Mouse (Mus musculus) heart, embryonic 10.5 days (tissue): ENCODE measurements around the gene Snx29. TPM values are rescaled to one million over a fixed set of nuclear protein-coding genes. Genes with fewer than 3 reads are reported as not detected.

Source experiments
- DNase-seq: peaks from one replicate; pipeline ENCODE4 v3.0.0-alpha.2; 2017; ENCODE audit warnings: low spot score
- H3K27ac ChIP-seq: fragments of 300-500 bp; sonication (generic); 2 replicates; pipeline ENCODE4 v1.5.1; 2016; ENCODE audit warnings: mild to moderate bottlenecking
- H3K27me3 ChIP-seq: fragments of 300-500 bp; sonication (generic); 2 replicates; pipeline ENCODE4 v1.6.1; 2016; ENCODE audit warnings: mild to moderate bottlenecking; ENCODE audit not compliant: poor library complexity, insufficient read depth, severe bottlenecking
- H3K36me3 ChIP-seq: fragments of 300-500 bp; sonication (generic); 2 replicates; pipeline ENCODE4 v1.6.1; 2016; ENCODE audit warnings: mild to moderate bottlenecking, moderate library complexity
- H3K4me1 ChIP-seq: fragments of 300-500 bp; sonication (generic); 2 replicates; pipeline ENCODE4 v1.6.1; 2016; ENCODE audit warnings: mild to moderate bottlenecking
- H3K4me3 ChIP-seq: fragments of 300-500 bp; sonication (generic); 2 replicates; pipeline ENCODE4 v1.5.1; 2016; ENCODE audit warnings: mild to moderate bottlenecking, moderate library complexity
- H3K9me3 ChIP-seq: fragments of 300-500 bp; sonication (generic); 2 replicates; pipeline ENCODE4 v1.6.1; 2016; ENCODE audit warnings: mild to moderate bottlenecking, moderate library complexity
- WGBS: fragments of 180-500 bp; shearing (Covaris S2); methylation state at CpG from one replicate; pipeline ENCODE4 v1.1.7; 2016; 5-methylcytosine and 5-hydroxymethylcytosine counted together
- polyA plus RNA-seq: library from polyadenylated mRNA; unstranded; fragments of >200 nt; fragmentation: Nextera tagmentation; extraction: Ambion mirVana; gene quantifications from 2 replicates; pipeline ENCODE4 v1.2.1, GENCODE M21; 2016

Gene Snx29
- polyA plus RNA-seq, 1 experiment from 2014 or later, result 6.7 TPM

GRCm38 (mm10) chr16:11727331-11727730 lies 404.6 kb downstream of the Snx29 start:
- Histone ChIP-seq H3K9me3 (no peaks in the 10 kb centered on the region), H3K27ac (no peak overlapping the region), H3K4me1 (no peaks in the 10 kb centered on the region), H3K4me3 (no peak overlapping the region), H3K36me3 (no peaks in the 10 kb centered on the region), H3K27me3 (no peaks in the 10 kb centered on the region)
- 88% methylated on average over 9 of the region's 9 CpGs for WGBS
- no peak for DNase-seq

DNA sequence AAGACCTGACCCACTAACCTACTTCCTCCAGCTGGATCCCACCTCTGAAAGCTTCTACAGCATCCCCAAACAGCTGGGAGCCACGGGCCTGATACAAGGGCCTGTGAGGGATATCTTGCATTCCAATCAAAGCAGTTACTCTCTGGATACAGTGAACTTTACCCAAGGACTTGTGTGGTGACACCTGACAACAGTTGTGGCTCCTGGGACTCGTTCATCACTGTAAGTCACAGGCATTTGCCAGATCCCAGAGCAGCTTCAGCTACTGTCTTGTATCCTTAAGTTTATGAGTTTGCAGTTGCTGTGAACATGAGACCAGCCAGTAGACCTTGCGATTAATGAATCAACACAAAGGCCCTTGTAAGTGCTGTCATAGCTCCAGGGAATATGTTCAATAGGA lies 405.4 kb downstream of the Snx29 start:
- Histone ChIP-seq H3K4me3 (no peak overlapping the region), H3K27ac (no peak overlapping the region), H3K27me3 (no peaks in the 10 kb centered on the region), H3K36me3 (no peaks in the 10 kb centered on the region), H3K4me1 (no peaks in the 10 kb centered on the region), H3K9me3 (no peaks in the 10 kb centered on the region)
- WGBS, result 69% methylated on average over 3 of the region's 3 CpGs
- DNase-seq, result no peak

DNA sequence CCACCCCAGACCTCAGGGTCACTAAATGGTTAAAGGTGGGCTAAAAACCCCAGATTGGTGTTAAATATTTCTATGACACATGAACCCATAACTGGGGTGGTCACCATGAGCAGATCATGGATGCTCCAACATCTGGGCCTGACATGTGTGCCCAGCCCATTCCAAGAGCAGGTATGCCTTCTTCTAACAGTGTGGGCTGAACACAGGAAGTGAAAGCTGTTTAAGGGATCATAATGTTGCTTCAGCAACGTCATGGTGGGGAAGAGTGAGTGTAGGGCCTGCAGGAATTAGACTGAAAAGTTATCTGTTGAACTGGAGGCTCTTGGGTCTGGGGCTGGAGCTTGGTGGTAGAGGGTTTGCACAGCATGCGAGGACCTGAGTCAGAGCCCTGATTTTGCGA lies 405.9 kb downstream of the Snx29 start:
- WGBS, result 75% methylated on average over 3 of the region's 3 CpGs
- Histone ChIP-seq H3K9me3 (no peaks in the 10 kb centered on the region), H3K4me1 (no peaks in the 10 kb centered on the region), H3K27ac (no peak overlapping the region), H3K36me3 (no peaks in the 10 kb centered on the region), H3K4me3 (no peak overlapping the region), H3K27me3 (no peaks in the 10 kb centered on the region)
- DNase-seq, result no peak

GRCm38 (mm10) chr16:11729111-11729510 lies 406.4 kb downstream of the Snx29 start:
- H3K4me1 ChIP-seq, result no peaks in the 10 kb centered on the region
- H3K27me3 ChIP-seq, result no peaks in the 10 kb centered on the region
- WGBS, result 60% methylated on average over 6 of the region's 6 CpGs
- DNase-seq, result no peak
- H3K27ac ChIP-seq, result no peak overlapping the region
- no peaks in the 10 kb centered on the region for H3K36me3 ChIP-seq
- H3K4me3 ChIP-seq, result no peak overlapping the region
- H3K9me3 ChIP-seq, result no peaks in the 10 kb centered on the region

DNA sequence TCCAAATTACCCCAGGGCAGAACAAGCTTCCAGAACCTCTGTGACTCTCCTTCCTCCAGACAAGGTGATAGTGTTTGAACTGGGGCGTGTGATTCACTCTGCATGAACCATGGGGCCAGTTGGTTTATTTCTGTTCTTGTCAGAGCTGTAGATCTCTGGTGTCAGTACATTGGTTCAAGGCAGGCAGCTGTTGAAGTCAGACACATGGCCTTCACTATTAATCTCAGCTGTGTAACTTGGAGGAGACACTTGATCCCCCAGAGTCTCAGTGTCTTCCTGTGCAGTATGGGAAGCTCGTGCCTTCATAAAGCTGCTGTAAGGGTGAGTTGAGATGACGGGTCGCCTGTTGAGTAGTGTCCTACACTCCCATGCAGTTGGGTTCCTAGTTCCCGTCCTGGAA lies 407.1 kb downstream of the Snx29 start:
- no peak overlapping the region for H3K4me3 ChIP-seq
- no peaks in the 10 kb centered on the region for H3K27me3 ChIP-seq
- DNase-seq, result no peak
- H3K36me3 ChIP-seq, result no peaks in the 10 kb centered on the region
- WGBS, result 78% methylated on average over 5 of the region's 5 CpGs
- H3K27ac ChIP-seq, result no peak overlapping the region
- H3K9me3 ChIP-seq, result no peaks in the 10 kb centered on the region
- H3K4me1 ChIP-seq, result no peaks in the 10 kb centered on the region

- no peak overlapping the region for H3K27ac ChIP-seq
- H3K4me1 ChIP-seq, result no peaks in the 10 kb centered on the region
- no peak overlapping the region for H3K4me3 ChIP-seq
- 72% methylated on average over 5 of the region's 5 CpGs for WGBS
- no peaks in the 10 kb centered on the region for H3K27me3 ChIP-seq
- H3K9me3 ChIP-seq, result no peaks in the 10 kb centered on the region
- H3K36me3 ChIP-seq, result no peaks in the 10 kb centered on the region
- DNase-seq, result no peak
Observed at GRCm38 (mm10) chr16:11731014-11731535, 408.4 kb downstream of the Snx29 start.

DNA sequence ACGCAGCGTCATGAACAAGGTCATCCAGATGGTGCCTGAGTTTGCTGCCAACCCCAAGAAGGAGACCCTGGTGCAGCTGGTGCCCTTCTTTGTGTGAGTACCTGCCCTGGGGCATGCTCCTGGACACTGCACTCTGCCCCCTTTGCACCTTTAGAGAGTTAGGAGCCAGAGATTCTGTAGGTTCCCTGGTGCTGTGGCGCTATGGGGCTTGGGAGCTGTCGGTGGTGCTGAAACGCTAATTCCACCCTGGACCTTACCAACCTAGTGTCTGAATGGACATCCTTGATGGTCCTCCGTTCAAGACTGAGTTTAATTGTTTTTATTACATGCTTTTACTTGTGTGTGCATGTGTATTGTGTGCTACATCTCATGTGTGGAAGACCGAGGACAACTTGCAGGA lies 415.6 kb downstream of the Snx29 start:
- no peak overlapping the region for H3K27ac ChIP-seq
- WGBS, result 45% methylated on average over 7 of the region's 7 CpGs
- no peak overlapping the region for H3K4me3 ChIP-seq
- no peak for DNase-seq
- H3K27me3 ChIP-seq, result no peaks in the 10 kb centered on the region
- H3K36me3 ChIP-seq, result no peaks in the 10 kb centered on the region
- H3K4me1 ChIP-seq, result no peaks in the 10 kb centered on the region
- no peaks in the 10 kb centered on the region for H3K9me3 ChIP-seq

DNA sequence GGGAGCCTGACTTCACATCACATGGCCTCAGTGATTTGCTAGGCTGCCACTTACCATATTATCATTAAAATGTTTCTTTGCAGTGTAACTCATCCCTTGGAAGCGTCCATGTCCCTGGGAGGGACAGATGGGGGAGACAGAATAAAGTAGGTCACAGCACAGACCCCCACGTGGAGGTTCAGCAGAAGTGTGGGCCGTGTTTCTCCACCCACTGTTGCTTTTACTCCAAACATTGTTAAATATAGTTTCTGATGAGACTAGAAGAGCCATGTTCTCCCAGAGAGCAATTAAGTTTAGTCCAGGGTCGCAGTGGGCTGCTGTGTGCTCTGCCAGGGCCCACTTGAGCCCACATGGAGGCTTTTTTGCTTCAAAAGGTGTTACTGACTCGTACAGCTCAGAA lies 419.2 kb downstream of the Snx29 start:
- H3K36me3 ChIP-seq, result no peaks in the 10 kb centered on the region
- DNase-seq, result no peak
- WGBS, result 73% methylated on average over 5 of the region's 5 CpGs

GRCm38 (mm10) chr16:11742351-11742750 lies 419.6 kb downstream of the Snx29 start:
- Histone ChIP-seq H3K27ac (no peak overlapping the region), H3K4me3 (no peak overlapping the region), H3K4me1 (no peaks in the 10 kb centered on the region), H3K27me3 (no peaks in the 10 kb centered on the region), H3K9me3 (no peaks in the 10 kb centered on the region), H3K36me3 (no peaks in the 10 kb centered on the region)
- DNase-seq, result no peak
- 78% methylated on average over 7 of the region's 7 CpGs for WGBS

More for the DNA sequence above, 419.2 kb downstream of the Snx29 start:
- Histone ChIP-seq H3K27ac (no peak overlapping the region), H3K9me3 (no peaks in the 10 kb centered on the region), H3K4me1 (no peaks in the 10 kb centered on the region), H3K27me3 (no peaks in the 10 kb centered on the region), H3K4me3 (no peak overlapping the region)

GRCm38 (mm10) chr16:11743013-11743412 lies 420.3 kb downstream of the Snx29 start:
- WGBS, result 63% methylated on average over 3 of the region's 3 CpGs
- no peaks in the 10 kb centered on the region for H3K4me1 ChIP-seq
- DNase-seq, result no peak
- H3K9me3 ChIP-seq, result no peaks in the 10 kb centered on the region
- no peaks in the 10 kb centered on the region for H3K27me3 ChIP-seq
- no peak overlapping the region for H3K4me3 ChIP-seq
- H3K36me3 ChIP-seq, result no peaks in the 10 kb centered on the region
- no peak overlapping the region for H3K27ac ChIP-seq

DNA sequence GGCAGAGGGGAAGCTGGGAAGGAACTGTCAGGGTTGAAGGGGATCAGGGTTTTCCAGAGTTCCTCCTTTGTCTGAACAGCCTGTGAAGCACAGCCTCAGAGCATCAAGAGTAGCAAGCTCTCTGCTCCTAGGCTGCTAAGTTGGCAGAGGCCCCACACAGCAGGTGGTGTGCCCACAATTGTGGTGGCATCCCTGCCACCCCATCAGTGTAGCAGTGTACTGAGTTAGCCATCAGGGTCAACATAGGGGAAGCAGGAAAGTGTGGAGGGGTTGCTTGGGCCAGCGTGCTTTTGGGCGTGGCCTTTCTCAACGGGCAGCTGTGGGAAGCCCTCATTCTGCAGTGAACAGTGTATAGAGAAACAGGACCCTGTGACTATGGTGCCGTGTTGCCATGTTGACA lies 421.0 kb downstream of the Snx29 start:
- Histone ChIP-seq H3K4me1 (no peaks in the 10 kb centered on the region), H3K27me3 (no peaks in the 10 kb centered on the region), H3K36me3 (no peaks in the 10 kb centered on the region), H3K4me3 (no peak overlapping the region), H3K9me3 (no peaks in the 10 kb centered on the region), H3K27ac (no peak overlapping the region)
- WGBS, result 72% methylated on average over 4 of the region's 4 CpGs
- no peak for DNase-seq

GRCm38 (mm10) chr16:11746036-11746435 lies 423.3 kb downstream of the Snx29 start:
- Histone ChIP-seq H3K4me3 (no peak overlapping the region), H3K4me1 (no peaks in the 10 kb centered on the region), H3K9me3 (no peaks in the 10 kb centered on the region), H3K27ac (no peak overlapping the region), H3K27me3 (no peaks in the 10 kb centered on the region), H3K36me3 (no peaks in the 10 kb centered on the region)
- peak; percentile 68 for DNase-seq
- WGBS, result 85% methylated on average over 2 of the region's 2 CpGs

DNA sequence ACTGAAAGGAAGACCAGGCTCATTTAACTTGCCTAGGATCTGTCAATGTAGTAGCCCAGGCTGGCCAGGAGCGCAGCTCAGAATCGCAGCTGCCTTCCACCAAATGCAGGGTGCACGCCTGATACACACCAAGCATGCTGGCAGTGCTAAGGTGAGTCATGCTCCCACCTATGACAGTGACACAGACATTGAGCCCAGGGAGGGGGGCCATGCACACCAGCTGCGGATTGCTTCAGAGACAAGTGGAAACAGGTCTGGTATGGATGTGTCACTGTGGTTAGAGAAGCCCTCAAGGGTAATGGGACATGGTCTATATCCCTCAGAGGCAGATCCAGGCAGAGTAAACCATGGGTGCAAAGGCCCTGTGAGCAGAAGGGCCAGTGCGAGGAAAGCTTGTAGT lies 425.2 kb downstream of the Snx29 start:
- no peaks in the 10 kb centered on the region for H3K9me3 ChIP-seq
- H3K4me1 ChIP-seq, result no peaks in the 10 kb centered on the region
- WGBS, result 85% methylated on average over 5 of the region's 5 CpGs
- H3K27ac ChIP-seq, result no peak overlapping the region
- H3K27me3 ChIP-seq, result no peaks in the 10 kb centered on the region
- no peaks in the 10 kb centered on the region for H3K36me3 ChIP-seq
- peak; percentile 57 for DNase-seq
- H3K4me3 ChIP-seq, result no peak overlapping the region

DNA sequence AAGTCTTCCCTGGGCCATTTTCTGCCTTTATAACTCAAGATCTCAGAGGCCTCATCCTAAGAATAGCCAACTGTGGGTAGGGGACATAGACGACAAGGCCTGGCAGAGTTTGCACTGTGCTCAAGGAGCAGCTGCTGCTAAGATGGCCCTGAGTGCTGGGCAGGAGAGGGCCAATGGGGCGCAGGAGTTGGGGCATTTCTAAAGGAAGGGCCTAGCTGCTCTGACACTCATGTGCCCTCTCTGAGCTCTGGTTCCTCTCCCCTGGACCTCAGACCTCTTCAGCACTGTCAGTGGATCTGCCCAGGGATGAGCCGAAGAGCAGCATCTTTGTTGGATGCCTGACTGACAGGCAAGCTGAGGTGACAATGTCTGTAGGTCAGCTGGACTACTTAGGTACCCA lies 426.4 kb downstream of the Snx29 start:
- DNase-seq, result no peak
- Histone ChIP-seq H3K4me1 (no peaks in the 10 kb centered on the region), H3K4me3 (no peak overlapping the region), H3K27ac (no peak overlapping the region), H3K27me3 (no peaks in the 10 kb centered on the region), H3K36me3 (no peaks in the 10 kb centered on the region), H3K9me3 (no peaks in the 10 kb centered on the region)
- 75% methylated on average over 3 of the region's 3 CpGs for WGBS
